Mouse (Mus musculus) gastrocnemius, adult 8-10 months (tissue): Measurements from ENCODE around the gene Gm5795. TPM values are rescaled to one million over a fixed set of nuclear protein-coding genes. Genes with fewer than 3 reads are reported as not detected.
"Not testable (repeated sequence)": the region's sequence is repeated elsewhere in the genome, so short reads cannot be mapped to it uniquely, and the experiment has no call there.

Experiments used
- DNase-seq, 2 experiments: peaks; one replicate each; pipeline ENCODE4 v3.0.0; 2022; ENCODE audit warnings: low spot score in 2 of 2
- total RNA-seq, 4 experiments: library from RNA; stranded (reverse); gene quantifications; 2 replicates each; pipeline ENCODE4 v1.2.4; 2022

Gene Gm5795
- not detected for total RNA-seq

- not testable (repeated sequence) for DNase-seq
Measured at GRCm38 (mm10) chr14:3187955-3188354, at the start of gene Gm5795. Gm5795 (plus strand) TSS chr14:3188255.

GRCm38 (mm10) chr14:3208272-3209152 is 20.5 kb downstream of the Gm5795 start, which contains the start of gene D830030K20Rik:
D830030K20Rik (plus strand) TSS chr14:3208488.
- DNase-seq, result not testable (repeated sequence)

- DNase-seq, result not testable (repeated sequence)
Measured at GRCm38 (mm10) chr14:3209367-3209766, 21.3 kb downstream of the Gm5795 start.

Other genes with a start within 250 kb of the Gm5795 start
- gene Gm2888, start 158.3 kb upstream of the Gm5795 start, total RNA-seq, result not detected
- gene Gm2897, start 139.0 kb upstream of the Gm5795 start, total RNA-seq, result not detected
- not detected for gene Gm10340, start 54.3 kb upstream of the Gm5795 start, total RNA-seq
- gene D830030K20Rik, start 20.2 kb downstream of the Gm5795 start, total RNA-seq, result not detected
- gene Gm2956, start 144.4 kb downstream of the Gm5795 start, total RNA-seq, result under 1 TPM in 1 of 4 experiments, not detected in 3; 0.83 TPM
- not detected for gene Gm10413, start 206.8 kb downstream of the Gm5795 start, total RNA-seq
- under 1 TPM in 1 of 4 experiments, not detected in 3; 0.13 TPM for gene Gm10409, start 224.4 kb downstream of the Gm5795 start, total RNA-seq
- not detected for gene Gm3005, start 239.8 kb downstream of the Gm5795 start, total RNA-seq